Mouse (Mus musculus): Measurements from ENCODE around the gene Hrg. TPM values are rescaled to one million over a fixed set of nuclear protein-coding genes. Genes with fewer than 3 reads are reported as not detected.
"Not testable (repeated sequence)": the region's sequence is repeated elsewhere in the genome, so short reads cannot be mapped to it uniquely, and the experiment has no call there.

Hrg gene
- polyA plus RNA-seq, 1 experiment from 2014 or later: 0.08 TPM

GRCm38 (mm10) chr16:22996951-22997350, 46.1 kb downstream of the Hrg start:
- not testable (repeated sequence) for H3K36me3 ChIP-seq; H3K9me3 ChIP-seq; H3K4me3 ChIP-seq; DNase-seq (ENCODE audit: low spot score); H3K27me3 ChIP-seq (ENCODE audit: insufficient read depth, poor library complexity, severe bottlenecking); H3K4me1 ChIP-seq; H3K27ac ChIP-seq
- WGBS: 86% methylated on average over 3 of the region's 3 CpGs

Other genes with a start within 250 kb of the Hrg start
- 0.15 TPM in 1 of 2 replicates, not detected in the other for gene Crygs, start 139.5 kb upstream of the Hrg start, polyA plus RNA-seq (2016; fragmentation: Nextera tagmentation; extraction: Ambion mirVana)
- gene Tbccd1, start 93.4 kb upstream of the Hrg start, polyA plus RNA-seq (2016; fragmentation: Nextera tagmentation; extraction: Ambion mirVana): 24.1 and 26.1 TPM in 2 replicates
- 140 and 150 TPM in 2 replicates for gene Dnajb11, start 93.2 kb upstream of the Hrg start, polyA plus RNA-seq (2016; fragmentation: Nextera tagmentation; extraction: Ambion mirVana)
- 0.73 TPM in 1 of 2 replicates, not detected in the other for gene Ahsg, start 59.8 kb upstream of the Hrg start, polyA plus RNA-seq (2016; fragmentation: Nextera tagmentation; extraction: Ambion mirVana)
- 0.12 TPM in 1 of 2 replicates, not detected in the other for gene Fetub, start 32.7 kb upstream of the Hrg start, polyA plus RNA-seq (2016; fragmentation: Nextera tagmentation; extraction: Ambion mirVana)
- 0.13 TPM in 1 of 2 replicates, not detected in the other for gene Kng2, start 78.4 kb downstream of the Hrg start, polyA plus RNA-seq (2016; fragmentation: Nextera tagmentation; extraction: Ambion mirVana)
- gene Kng1, start 106.8 kb downstream of the Hrg start, polyA plus RNA-seq (2016; fragmentation: Nextera tagmentation; extraction: Ambion mirVana): 0.20 and 5.1 TPM in 2 replicates
- 163 and 184 TPM in 2 replicates for gene Eif4a2, start 156.4 kb downstream of the Hrg start, polyA plus RNA-seq (2016; fragmentation: Nextera tagmentation; extraction: Ambion mirVana)
- gene Rfc4, start 176.7 kb downstream of the Hrg start, polyA plus RNA-seq (2016; fragmentation: Nextera tagmentation; extraction: Ambion mirVana): 134 and 158 TPM in 2 replicates
- gene Adipoq, start 195.5 kb downstream of the Hrg start, polyA plus RNA-seq (2016; fragmentation: Nextera tagmentation; extraction: Ambion mirVana): 0.14 TPM in 1 of 2 replicates, not detected in the other

All from heart, embryonic 10.5 days (tissue).